Mouse (Mus musculus): ENCODE measurements around the gene Gna15. TPM values are rescaled to one million over a fixed set of nuclear protein-coding genes. Genes with fewer than 3 reads are reported as not detected.

The Gna15 gene
- total and polyA plus RNA-seq, 2 experiments from 2014 or later, result 1.3 to 1.6 TPM

GRCm38 (mm10) chr10:81495616-81496263 is 28.3 kb downstream of the Gna15 start:
- WGBS, result 2% methylated on average over 41 of the region's 41 CpGs
- Histone ChIP-seq H3K36me3 (ENCODE audit: insufficient read depth) (peaks cover 24% of the 10 kb centered on the region), H3K9ac (peak overlapping the region; percentile 91), H3K27ac (ENCODE audit: low read depth, low read length) (peak overlapping the region; percentile 85), H3K27me3 (ENCODE audit: insufficient read depth, low read length) (no peaks in the 10 kb centered on the region), H3K4me3 (ENCODE audit: low read depth, low read length) (peak overlapping the region; percentile 81), H3K4me1 (ENCODE audit: insufficient read depth) (peaks cover 14% of the 10 kb centered on the region), H3K9me3 (ENCODE audit: low read length) (no peaks in the 10 kb centered on the region), H3K4me2 (ENCODE audit: low read depth) (peak overlapping the region; percentile 94)
- DNase-seq (no peak), ATAC-seq (peak; percentile 43)
- TF ChIP-seq CTCF (IDR thresholded peaks at IDR 0.05; ENCODE audit: low read depth), result no peak

DNA sequence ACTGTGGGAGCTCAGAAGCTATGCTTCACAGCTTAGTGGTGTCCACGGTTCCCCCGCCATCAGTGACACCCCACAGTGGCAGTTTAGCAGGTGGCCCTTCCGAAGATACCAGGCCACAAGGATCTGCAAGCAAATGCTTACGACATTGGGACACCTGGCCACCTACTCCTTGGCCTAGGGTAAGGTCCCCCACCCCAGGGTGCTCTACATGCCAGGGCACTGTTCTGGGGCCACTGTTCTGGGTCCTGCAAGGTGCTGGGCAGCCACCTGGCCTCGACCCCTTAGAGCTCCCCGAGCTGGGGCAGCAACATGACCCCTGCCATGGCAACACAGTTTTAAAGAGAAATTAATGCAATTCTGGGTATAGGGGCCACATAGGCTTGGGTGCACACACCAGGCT is 28.9 kb downstream of the Gna15 start:
- WGBS, result 73% methylated on average over 6 of the region's 6 CpGs
- H3K27ac ChIP-seq (ENCODE audit: low read depth, low read length), result no peak overlapping the region
- no peak for DNase-seq
- peak overlapping the region; percentile 81 for H3K4me3 ChIP-seq (ENCODE audit: low read depth, low read length)
- no peak for TF ChIP-seq CTCF (IDR thresholded peaks at IDR 0.05; ENCODE audit: low read depth)
- H3K9me3 ChIP-seq (ENCODE audit: low read length), result no peaks in the 10 kb centered on the region
- peaks cover 29% of the 10 kb centered on the region for H3K36me3 ChIP-seq (ENCODE audit: insufficient read depth)
- H3K9ac ChIP-seq, result peak overlapping the region; percentile 91
- H3K4me1 ChIP-seq (ENCODE audit: insufficient read depth), result peaks cover 14% of the 10 kb centered on the region
- no peak for ATAC-seq
- H3K27me3 ChIP-seq (ENCODE audit: insufficient read depth, low read length), result no peaks in the 10 kb centered on the region
- peak overlapping the region; percentile 94 for H3K4me2 ChIP-seq (ENCODE audit: low read depth)

DNA sequence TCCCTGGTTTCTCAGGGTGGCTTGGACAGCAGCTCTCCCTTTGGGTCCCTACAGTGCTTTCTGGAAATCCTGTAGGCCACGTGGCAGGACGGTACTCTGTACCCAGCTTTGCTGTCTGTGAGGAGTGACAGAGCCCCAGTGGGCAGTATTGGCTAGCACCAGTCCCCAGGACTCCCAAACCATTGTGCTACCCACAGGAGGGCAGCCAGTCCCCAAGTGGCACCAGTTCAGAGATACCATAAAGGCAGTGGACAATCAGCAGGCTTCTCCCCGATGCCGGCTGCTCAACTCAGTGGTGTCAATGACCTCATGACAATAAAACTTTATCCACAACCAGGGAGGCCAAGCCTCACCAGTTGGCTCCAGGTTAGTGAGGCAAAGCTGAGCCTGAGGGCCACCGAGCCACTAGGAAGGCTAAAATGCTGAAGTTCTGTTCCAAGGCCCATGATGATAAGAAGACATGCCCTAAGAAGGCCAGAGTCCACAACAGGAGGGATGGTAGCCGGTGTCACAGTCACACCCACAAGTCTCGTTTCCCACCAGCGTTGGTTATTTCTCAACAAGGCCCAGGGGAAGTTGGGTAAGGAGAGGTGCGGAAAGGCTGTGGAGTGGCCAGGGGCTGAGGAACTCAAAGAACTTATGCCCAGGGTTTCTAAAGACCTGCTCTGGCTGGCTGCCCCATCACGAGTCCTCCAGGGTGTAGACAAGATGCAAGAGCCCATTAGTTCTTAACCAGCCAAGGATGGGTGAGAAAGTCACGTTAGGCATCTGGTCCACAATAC is 29.6 kb downstream of the Gna15 start:
- H3K9ac ChIP-seq, result no peak overlapping the region
- no peak for ATAC-seq
- peak overlapping the region; percentile 94; the same call in 1 of the 2 replicates for H3K4me2 ChIP-seq (ENCODE audit: low read depth)

GRCm38 (mm10) chr10:81493601-81494220 is 30.3 kb downstream of the Gna15 start:
- Histone ChIP-seq H3K27ac (ENCODE audit: low read depth, low read length) (no peak overlapping the region), H3K4me3 (ENCODE audit: low read depth, low read length) (no peak overlapping the region), H3K27me3 (ENCODE audit: insufficient read depth, low read length) (no peaks in the 10 kb centered on the region), H3K4me1 (ENCODE audit: insufficient read depth) (peaks cover 14% of the 10 kb centered on the region), H3K9me3 (ENCODE audit: low read length) (no peaks in the 10 kb centered on the region), H3K36me3 (ENCODE audit: insufficient read depth) (peaks cover 44% of the 10 kb centered on the region), H3K4me2 (ENCODE audit: low read depth) (no peak overlapping the region), H3K9ac (no peak overlapping the region)
- DNase-seq (no peak), ATAC-seq (no peak)
- WGBS, result 83% methylated on average over 8 of the region's 8 CpGs
- TF ChIP-seq CTCF (IDR thresholded peaks at IDR 0.05; ENCODE audit: low read depth), result peak; percentile 43

More for the DNA sequence above, 29.6 kb downstream of the Gna15 start:
- Histone ChIP-seq H3K4me3 (ENCODE audit: low read depth, low read length) (no peak overlapping the region), H3K27me3 (ENCODE audit: insufficient read depth, low read length) (no peaks in the 10 kb centered on the region), H3K4me1 (ENCODE audit: insufficient read depth) (peaks cover 14% of the 10 kb centered on the region), H3K9me3 (ENCODE audit: low read length) (no peaks in the 10 kb centered on the region), H3K36me3 (ENCODE audit: insufficient read depth) (peaks cover 36% of the 10 kb centered on the region), H3K27ac (ENCODE audit: low read depth, low read length) (no peak overlapping the region)
- DNase-seq, result no peak
- WGBS, result 88% methylated on average over 11 of the region's 11 CpGs
- TF ChIP-seq CTCF (IDR thresholded peaks at IDR 0.05; ENCODE audit: low read depth), result no peak

GRCm38 (mm10) chr10:81492606-81493240 is 31.3 kb downstream of the Gna15 start:
- Histone ChIP-seq H3K4me3 (ENCODE audit: low read depth, low read length) (no peak overlapping the region), H3K36me3 (ENCODE audit: insufficient read depth) (peaks cover 54% of the 10 kb centered on the region), H3K9ac (no peak overlapping the region), H3K4me2 (ENCODE audit: low read depth) (no peak overlapping the region), H3K4me1 (ENCODE audit: insufficient read depth) (peaks cover 14% of the 10 kb centered on the region), H3K27me3 (ENCODE audit: insufficient read depth, low read length) (no peaks in the 10 kb centered on the region), H3K9me3 (ENCODE audit: low read length) (no peaks in the 10 kb centered on the region), H3K27ac (ENCODE audit: low read depth, low read length) (no peak overlapping the region)
- TF ChIP-seq CTCF (IDR thresholded peaks at IDR 0.05; ENCODE audit: low read depth), result no peak
- no peak for ATAC-seq
- WGBS, result 92% methylated on average over 11 of the region's 11 CpGs
- DNase-seq, result no peak

DNA sequence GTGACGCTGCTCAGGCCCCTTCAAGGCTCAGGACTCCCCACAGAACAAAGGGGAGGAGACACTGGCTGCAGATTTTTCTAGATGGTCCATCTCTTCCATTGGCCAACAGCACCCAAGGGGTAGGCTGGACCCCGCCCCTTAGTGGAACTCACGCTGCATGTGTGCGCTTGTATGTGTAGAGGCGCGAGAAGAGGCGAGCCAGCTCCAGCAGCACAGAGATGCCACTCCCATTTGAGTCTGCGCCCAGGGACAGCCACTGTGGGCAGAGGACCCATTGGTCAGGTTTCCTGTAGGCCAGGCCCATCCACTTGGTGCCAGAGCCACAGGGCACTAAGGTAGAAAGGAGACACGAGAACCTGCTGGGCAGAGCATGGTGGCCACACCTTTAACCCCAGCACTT is 33.0 kb downstream of the Gna15 start:
- no peak overlapping the region for H3K4me2 ChIP-seq (ENCODE audit: low read depth)
- 97% methylated on average over 9 of the region's 9 CpGs for WGBS
- DNase-seq (no peak), ATAC-seq (no peak)
- no peak overlapping the region for H3K27ac ChIP-seq (ENCODE audit: low read depth, low read length)
- no peak for TF ChIP-seq CTCF (IDR thresholded peaks at IDR 0.05; ENCODE audit: low read depth)
- H3K4me3 ChIP-seq (ENCODE audit: low read depth, low read length), result no peak overlapping the region
- H3K36me3 ChIP-seq (ENCODE audit: insufficient read depth), result peaks cover 71% of the 10 kb centered on the region
- peaks cover 12% of the 10 kb centered on the region for H3K4me1 ChIP-seq (ENCODE audit: insufficient read depth)
- no peaks in the 10 kb centered on the region for H3K9me3 ChIP-seq (ENCODE audit: low read length)
- H3K9ac ChIP-seq, result no peak overlapping the region
- H3K27me3 ChIP-seq (ENCODE audit: insufficient read depth, low read length), result no peaks in the 10 kb centered on the region

Data from forebrain, postnatal 0 days (tissue).